Mouse (Mus musculus) heart, adult 8-10 months (tissue): ENCODE measurements at regions not wholly inside any gene's neighbourhood (a gene's known extent, or its start where the extent isn't known, plus 50 kb on each side); places are given as distances from the start of the nearest gene placed in this dataset.

ENCODE experiments used
- DNase-seq: peaks from one replicate; pipeline ENCODE4 v3.0.0; 2022; ENCODE audit warnings: low spot score

DNA sequence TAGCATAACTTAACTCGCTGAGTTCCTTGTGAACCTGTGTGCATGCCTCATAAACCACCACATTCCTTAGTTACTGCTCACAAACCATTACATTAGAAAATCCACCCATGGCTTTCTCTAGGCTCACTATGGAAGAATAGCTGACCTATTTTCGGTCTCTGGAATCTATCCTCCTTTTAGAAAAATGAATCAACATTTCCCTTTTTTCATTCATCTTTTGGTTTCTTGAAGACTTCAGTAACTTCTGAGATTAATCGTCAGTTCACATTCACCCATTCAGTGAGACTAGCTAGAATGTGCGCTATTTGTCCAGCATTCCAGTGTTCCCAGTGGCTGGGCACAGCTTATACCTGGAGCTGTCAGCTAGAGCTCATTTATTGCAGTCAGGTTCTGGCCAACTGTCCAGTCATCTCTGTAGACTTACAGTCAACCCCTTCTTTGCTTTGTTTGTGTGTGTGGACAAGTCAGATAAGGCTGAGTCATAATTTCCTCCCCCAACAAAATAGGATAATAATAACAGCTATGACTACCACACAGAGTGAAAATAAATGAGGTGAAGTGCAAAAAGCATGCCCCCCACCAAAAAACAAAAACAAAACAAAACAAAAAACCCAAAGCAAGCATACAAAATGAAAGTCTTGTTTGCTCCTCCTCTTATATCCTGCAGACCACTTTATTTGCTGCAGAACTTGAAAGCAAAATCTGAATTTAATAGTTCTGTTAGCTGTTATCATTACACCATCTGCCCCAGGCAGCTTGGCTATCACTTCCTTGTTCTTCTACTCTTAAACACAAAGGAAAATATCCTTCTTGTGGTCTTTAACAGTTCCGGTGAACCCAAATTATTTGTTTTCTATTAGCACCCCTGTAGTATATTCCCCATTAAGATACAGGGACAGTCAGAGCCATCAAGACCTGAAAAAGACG, 173.0 kb upstream of the Cited2 start:
- DNase-seq, result no peak

DNA sequence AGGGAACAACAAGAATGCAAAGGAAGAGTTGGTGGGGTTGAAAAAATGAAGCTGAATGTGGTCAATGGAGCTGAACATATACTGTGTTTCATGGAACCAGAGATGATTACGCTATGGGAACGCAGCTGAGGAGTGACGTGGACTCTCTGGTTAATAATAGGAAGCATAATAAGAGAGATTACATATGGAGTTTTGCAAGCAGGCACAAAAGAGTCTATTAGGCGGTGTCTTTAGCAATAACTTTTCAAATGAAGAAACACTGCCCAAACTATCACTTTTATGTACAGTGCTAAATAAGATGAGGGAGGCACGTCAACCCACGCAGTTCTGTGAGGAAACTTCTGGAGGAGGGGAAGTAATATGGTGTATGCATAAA, 172.4 kb upstream of the Cited2 start:
- DNase-seq, result no peak

DNA sequence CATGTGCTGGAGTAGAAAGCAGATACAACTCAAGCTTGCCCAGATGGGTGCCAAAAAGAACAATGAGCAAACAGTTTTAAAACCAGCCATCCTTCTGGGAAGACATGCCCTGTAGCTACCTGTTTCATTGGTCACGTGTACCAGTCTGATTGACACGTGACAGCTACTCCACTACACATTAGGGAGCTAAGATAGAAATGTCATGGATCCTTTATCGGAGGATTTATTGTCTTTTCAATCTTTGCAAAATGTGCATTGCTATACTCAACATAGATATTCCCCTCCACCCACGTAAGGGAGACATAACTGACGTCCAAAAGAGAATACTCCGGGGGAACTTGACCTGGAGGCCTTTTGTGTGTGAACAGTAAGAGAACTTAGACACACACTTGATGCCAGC, 171.1 kb upstream of the Cited2 start:
- DNase-seq, result no peak

DNA sequence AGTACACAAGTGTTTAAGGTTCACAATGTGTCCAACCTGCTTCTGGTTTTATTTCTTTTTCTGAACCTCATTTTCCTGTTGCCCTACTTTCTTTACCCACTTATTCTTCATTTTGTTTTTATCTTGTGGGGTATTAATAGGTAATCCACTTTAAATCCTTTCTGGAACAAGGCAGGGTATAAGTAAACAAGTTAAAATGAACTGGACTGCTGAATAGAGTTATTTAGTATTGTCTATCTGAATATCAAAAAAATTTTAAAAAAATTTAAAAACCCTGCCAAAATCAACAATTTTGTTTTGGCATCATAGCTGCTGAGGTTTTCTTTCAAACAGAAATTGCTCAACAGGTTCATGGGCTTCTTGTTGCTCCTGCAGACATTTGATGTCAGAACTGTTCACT, 170.7 kb upstream of the Cited2 start:
- no peak for DNase-seq

DNA sequence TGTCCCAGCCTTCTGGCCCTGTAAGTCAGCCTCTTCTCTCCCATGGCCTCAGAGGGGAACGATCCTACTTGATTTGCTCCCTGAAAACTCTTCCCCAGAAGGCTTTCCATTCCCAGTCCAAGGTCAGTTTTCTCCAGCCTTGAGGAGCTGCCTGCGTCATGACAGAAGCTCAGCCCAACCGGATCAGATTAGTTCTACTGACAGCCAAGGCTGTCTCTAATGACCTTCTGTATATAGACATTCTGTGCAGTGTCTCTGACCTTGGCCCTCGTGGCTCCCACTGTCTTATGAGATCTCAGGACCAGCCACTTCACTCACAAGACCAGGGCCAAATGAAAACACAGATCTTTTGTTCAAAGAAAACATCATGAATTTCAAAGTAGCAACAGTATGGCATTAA, 166.6 kb upstream of the Cited2 start:
- no peak for DNase-seq

DNA sequence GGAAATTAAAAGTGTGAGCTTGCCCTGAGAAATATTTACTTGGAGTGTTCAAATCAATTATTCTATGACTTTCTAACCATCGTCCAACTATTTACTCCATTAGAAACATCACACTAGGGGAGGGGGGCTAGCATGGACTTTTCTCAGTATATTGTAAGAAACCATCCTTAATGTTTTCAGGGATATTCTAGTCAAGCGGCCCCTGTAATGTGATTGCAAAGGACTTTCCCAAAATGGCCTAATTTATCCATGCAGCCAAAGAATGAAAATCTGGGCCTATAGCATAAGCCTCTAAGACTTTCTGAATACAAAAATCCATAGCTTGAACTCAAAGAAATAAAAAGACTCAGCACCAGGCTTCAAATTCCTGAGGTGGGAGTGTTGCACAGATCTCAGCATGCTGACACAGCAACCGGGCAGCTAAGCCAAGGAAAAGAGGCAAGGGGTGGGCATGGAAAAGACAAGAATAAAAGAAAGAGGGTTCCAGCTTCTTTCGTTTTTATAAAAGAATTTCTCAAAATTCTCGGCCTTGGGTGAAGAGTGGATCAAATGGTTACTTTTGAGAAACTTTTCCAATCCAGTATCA, 163.6 kb upstream of the Cited2 start:
- no peak for DNase-seq

DNA sequence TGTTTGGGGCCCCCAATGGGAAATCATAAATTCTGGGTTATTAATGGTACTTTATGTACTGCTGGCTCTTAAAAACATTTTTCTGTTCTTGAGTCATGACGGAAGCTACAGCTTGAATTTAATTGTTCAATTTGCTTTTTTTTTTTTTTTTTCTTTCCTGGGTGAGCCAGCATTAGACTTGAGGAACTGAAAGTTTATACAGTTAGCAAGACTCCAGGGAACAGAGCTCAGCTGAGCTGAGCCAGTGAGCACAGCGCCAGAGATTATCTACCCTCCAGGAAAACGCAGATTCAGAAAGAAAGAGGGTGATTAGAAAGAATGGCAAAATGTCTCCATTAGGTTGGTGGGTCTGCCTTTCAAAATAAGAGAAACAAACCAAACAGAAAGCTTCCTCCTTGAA, 163.0 kb upstream of the Cited2 start:
- DNase-seq, result no peak

DNA sequence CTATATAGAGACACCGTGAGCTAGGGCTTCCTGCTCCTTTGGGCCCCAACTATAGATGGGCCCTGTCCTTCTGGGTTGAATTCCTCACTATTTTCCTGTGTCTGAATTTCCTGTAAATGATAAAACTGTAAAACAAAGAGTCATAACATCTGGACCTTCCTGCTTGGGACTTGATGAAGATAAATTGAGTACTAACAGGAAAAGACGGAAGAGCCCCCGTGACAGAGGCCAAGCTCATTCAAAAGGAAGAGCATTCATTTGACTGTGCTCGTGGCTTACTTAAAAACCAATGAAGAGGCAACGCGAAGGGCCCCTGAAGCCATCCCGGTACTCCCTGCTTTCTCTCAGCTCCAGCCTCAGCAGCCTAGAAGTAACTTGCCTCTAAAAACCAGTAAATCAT, 161.6 kb upstream of the Cited2 start:
- no peak for DNase-seq

DNA sequence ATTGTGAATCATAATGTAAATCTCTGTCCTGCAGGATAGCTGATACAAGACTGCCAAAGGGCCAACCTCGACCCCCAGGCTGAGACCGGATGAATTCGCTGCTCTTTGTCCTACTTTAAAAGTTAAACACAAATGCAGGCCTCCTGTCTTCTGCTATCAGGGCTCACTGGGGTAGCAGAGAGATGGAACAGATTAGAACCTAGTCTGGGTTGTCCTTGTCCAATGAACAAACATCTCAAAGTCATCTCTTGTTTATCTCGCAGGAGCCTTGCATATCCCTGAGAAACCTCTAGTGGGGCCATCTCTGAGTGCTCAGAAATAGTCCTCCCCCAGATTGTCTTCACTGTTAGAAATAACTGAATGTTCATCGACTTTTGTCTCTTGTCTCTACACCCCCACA, 161.0 kb upstream of the Cited2 start:
- no peak for DNase-seq

DNA sequence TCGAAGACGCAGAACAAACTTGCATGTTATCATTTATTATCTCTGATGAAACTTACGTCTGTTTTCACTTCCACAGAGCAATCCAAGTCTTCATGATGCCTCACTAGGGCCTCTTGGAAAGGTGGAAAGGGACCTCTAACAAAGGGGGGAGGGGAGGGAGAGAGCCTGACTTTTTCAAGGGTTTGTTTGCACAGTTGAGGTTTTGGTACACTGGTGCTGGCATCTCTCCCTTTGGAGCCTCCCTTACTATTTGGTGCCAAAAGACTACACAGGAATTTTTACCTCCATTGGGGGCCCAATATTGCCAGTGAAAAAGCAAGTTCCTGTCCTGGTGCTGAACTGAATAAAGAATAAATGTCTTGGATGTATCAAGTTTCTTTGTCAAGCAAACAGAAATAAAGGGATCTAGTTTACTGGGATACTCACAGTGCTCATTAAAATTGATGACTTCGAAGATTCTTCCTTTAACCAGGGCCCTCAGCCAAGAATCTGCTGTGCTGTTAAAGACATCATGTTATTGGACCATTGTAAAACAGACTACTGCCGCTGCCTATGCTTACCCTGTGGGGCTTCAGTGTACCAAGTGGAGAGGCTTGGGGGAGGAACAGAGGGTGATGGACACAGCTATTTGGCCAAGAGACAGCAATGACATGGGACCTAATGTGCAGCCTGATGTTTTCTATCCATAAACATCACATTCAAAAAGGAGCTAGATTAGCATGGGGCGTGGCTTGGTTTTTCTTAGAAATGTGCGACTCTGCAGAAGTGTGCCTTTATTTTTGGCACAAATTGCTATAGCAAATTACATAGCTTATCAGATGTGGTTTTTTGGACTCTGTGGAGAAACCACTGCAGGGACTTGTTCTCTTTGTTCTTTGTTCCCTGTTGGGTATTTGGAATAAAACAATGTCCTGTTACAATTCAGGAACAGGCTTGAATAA, 160.3 kb upstream of the Cited2 start:
- DNase-seq, result no peak

DNA sequence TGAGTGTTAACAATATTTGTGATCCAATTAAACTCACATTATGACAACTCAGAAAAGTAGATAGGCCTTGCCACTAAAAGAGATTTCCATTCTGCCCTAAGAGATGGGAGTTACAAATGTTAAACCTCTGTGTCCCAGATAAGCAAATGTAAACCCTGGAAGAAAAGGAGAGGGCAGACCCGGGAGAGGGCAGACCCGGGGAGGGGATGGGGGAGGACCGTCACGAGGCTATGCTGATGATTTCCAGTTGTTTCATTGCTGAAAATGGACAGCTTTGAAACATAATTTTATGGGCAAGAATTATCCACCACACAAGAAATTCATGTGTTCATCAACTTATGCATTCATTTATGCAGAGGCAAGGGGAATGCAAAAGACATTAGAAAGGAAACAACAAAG, 159.7 kb upstream of the Cited2 start:
- DNase-seq, result no peak

DNA sequence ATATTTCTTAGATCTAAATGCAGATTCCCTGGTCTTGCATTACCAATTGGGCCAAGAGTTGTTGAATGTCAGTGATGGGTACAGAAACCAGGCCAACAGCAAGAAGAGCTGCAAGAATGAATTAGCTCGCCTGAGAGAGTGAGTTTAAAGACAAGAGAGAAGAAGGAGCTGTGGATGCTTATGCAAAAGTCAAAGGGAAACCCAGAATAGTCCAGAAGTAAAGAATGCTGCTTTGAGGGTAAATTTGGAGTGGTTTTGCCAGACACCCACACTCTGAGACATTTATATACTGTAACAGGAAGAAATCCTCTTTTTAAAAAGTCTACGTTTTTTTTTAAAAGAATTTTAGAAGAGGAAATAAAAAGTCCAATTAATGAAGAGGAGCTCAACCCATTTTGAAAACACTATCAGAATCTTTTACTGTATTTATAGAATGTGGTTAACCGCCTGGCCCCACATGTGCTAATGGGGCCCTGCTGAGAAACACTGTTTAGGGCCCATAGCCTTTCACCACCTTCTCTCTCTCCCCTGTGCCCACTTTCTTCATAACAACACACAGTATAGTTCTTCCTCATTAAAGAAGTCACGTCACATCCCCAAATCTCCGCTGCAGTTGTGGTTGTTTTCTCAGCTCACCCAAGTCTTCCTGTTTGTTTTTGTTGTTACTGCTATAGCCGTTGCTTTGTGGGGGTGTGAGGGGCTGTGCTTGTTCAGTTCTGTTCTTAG, 158.0 kb upstream of the Cited2 start:
- DNase-seq, result no peak

DNA sequence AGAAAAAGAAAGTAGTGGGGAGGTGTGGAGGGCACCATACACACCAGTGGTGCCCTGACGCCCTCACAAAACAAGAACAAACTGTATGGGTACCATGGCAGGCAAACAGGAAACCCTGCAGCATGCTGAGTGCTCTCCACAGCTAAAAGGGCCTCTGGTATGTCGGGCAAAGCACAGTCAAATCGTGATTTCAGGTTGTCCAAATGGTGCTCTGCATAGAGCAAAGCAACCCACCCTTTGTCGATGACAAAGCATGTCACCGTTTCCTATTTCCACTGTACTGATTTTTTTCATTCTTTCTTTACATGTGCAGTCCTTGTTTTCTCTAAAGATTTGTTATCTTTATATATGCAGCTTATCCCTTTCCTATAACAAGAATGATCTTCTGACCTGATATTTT, 156.0 kb upstream of the Cited2 start:
- no peak for DNase-seq

DNA sequence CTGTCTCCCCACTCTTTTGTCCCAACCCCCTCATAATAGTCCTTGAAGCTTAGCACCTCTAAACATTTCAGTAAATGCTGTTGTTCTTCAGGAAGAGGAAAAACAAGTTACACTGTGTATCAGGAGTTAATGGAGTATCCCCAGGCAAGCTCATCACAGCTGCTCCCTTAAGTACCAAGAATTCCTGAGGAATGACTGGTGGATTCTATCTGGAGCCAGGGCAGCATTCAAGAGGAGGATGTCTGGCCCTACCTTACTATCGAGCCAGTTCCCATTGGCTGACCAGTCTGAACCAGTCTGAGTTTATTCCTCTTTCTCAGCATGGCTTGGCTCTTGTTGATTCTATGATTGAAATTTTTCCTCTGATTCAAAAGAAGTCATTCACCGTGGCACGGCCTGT, 155.4 kb upstream of the Cited2 start:
- no peak for DNase-seq

DNA sequence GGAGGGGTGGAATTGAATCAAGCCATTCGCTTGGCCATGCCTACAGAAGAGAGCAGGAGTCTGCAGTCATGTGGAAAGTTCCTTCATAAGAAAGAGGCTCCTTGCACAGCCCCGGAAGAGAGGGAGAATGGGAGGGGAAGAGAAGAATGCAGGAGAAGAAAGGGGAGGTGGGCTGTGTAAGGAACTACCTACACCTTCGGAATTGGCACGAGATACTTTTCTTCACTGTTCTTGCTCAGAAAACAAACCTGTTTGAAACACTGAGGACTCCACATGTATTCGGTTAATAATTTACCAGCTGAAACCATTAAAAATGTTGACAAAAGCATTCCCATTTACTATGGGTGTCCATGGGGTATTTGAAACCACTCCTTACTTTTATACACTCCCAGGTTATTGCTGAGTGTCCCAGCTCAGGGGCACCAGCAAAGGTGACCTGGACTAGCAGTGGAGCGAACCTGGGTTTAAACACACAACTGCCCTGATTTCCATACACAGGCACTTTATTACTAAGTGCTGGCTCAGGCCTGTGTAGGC, 153.4 kb upstream of the Cited2 start:
- DNase-seq, result no peak

DNA sequence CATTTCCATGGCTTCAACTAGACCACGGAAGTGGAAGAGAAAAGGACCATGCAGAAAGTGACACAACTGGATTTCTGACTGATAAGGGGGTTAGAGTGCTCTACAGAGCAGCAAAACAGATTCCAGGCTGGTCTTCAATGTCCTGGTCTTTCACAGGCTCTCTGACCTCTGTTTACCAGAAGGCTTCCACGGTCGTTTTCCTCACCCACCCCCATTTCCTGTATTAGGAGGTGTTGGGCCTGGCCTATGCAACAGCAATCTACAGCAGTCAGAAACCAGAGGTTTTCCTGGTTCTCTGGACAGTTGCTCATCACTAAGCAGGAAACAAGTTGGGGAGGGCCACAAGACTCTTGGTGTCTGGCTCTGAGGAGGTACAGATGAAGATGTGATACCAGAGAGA, 148.1 kb upstream of the Cited2 start:
- no peak for DNase-seq

DNA sequence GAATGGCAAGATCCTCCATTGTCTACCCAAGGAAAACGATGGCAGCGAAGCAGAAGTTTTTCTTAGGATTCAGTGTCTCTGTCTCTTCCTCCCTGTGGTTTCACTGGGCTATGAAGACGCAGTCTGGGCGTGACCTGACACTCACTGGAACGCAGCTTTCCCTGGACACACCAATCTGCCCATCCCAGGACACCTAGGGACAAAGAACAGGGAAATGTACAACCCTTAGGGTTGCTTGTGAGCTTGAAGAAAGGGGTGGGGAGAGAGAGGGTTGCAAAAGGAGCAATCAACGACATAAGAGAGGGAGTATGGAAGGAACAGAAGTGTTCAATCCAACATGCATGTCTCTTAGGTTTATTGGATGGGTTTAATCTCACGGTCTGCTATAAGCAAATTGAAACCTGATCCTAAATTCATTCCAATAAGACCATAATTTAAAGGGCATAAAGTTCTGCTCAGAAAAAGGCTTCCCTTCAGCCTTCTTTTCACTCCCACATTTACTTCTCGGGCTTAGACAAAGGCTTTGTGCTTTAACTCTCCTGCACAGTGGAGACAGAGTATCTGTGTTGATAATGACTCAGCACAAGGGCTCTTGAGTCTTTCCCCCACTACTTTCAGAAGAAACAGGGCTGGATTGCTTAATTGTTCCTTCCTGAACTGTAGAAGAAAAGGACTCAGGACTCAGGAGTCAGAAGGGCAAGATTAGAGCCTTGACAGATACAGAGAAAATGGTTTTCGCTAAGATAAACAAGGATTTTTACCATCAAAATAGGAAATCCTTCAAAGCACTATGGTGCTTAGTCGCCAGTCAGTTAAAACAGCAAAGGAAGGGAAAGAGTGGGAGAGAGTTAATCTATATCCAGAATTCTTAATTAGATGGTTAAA, 147.3 kb upstream of the Cited2 start:
- DNase-seq, result no peak

DNA sequence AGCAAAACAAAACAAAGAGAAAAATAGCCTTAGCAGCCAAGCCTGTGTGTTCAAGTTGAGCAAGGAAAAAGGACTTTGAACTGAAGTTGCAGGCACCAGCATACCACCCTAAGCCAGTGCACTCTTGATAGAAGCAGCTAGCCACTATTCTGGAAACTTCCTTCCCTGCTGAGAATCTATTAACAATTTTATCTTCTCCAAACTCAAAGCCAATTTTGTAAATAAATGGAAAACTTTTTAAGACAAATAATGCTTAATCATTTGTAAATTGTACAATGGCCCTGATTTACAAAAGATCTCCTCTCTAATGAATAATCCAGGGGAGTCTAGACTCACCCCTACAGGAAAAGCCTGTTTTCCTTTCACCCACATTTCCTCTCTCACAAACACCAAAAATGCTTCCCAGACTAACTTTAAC, 146.7 kb upstream of the Cited2 start:
- DNase-seq, result no peak

DNA sequence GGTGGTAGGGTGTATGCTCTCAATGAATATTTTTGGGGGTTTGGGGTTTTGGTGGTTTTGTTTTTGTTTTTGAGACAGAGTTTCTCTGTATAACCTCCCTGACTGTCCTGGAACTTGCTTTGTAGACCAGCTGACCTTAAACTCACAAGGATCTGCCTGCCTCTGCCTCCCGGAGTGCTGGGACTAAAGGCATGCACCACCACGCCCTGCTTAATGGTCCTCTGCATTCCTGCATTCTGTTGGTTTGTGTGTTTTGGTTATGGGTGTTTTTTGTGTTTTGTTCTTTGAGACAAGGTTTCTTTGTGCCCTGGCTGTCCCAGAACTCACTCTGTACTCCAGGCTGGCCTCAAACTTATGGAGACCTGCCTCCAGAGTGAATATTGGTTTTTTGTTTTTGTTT, 143.6 kb upstream of the Cited2 start:
- no peak for DNase-seq

DNA sequence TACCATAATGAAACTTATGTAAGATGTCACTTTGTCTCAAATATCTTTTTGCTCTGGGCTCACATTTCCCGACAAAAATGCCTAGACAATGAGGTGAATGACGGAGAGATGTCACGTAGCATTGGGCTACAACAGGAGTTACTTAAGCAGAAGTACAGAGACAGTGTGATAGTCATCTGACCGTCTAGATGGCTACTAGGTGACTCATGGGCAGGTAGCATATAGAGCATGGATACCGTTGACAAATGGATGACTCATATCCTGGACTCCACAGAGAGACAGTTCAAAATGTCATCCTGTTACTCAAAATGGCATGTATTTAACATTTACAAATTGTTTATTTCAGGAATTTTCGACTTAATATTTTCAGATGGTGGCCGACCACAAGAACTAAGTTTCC, 138.2 kb upstream of the Cited2 start:
- DNase-seq, result no peak
